Mouse (Mus musculus) liver, embryonic 14.5 days (tissue): ENCODE results near the gene Dnah14.

Source experiments
- CTCF ChIP-seq: IDR thresholded peaks from 2 replicates; pipeline ENCODE4 v1.5.1; 2016; ENCODE audit warnings: antibody characterized with exemption, low read depth, control low read depth
- EP300 ChIP-seq: IDR thresholded peaks from 2 replicates; pipeline ENCODE4 v1.6.1; 2016; ENCODE audit warnings: antibody characterized with exemption, low read depth

GRCm38 (mm10) chr1:181742251-181742885 lies 166.0 kb downstream of the Dnah14 start:
- TF ChIP-seq EP300 (no peak), CTCF (no peak)
